Mouse (Mus musculus) hindbrain, embryonic 16.5 days (tissue): ENCODE data around the gene Gm49601. TPM values are rescaled to one million over a fixed set of nuclear protein-coding genes. Genes with fewer than 3 reads are reported as not detected.

Experiments used
- ATAC-seq: fragments of 200-750 bp; cut with Nextera tagmentation; 2 replicates; pipeline ENCODE4 v1.8.0; 2017; ENCODE audit warnings: moderate TSS enrichment, moderate library complexity
- H3K27ac ChIP-seq: fragments of 300-500 bp; sonication (generic); 2 replicates; pipeline ENCODE4 v1.5.1; 2014; ENCODE audit warnings: low read depth, mild to moderate bottlenecking, control low read depth, low read length, moderate library complexity
- H3K27me3 ChIP-seq: fragments of 300-500 bp; sonication (generic); replicated peaks from 2 replicates; pipeline ENCODE4 v1.6.1; 2014; ENCODE audit warnings: low read length; ENCODE audit not compliant: control insufficient read depth, insufficient read depth
- H3K36me3 ChIP-seq: fragments of 300-500 bp; sonication (generic); 2 replicates; pipeline ENCODE4 v1.6.1; 2014; ENCODE audit warnings: mild to moderate bottlenecking, low read length, moderate library complexity, mixed read lengths; ENCODE audit not compliant: control insufficient read depth, insufficient read depth
- H3K4me1 ChIP-seq: fragments of 300-500 bp; sonication (generic); 2 replicates; pipeline ENCODE4 v1.6.1; 2014; ENCODE audit warnings: low read depth, low read length; ENCODE audit not compliant: control insufficient read depth, insufficient read depth
- H3K4me2 ChIP-seq: fragments of 300-500 bp; sonication (generic); 2 replicates; pipeline ENCODE4 v1.6.1; 2014; ENCODE audit warnings: mild to moderate bottlenecking, low read length, control low read depth, moderate library complexity
- H3K4me3 ChIP-seq: fragments of 300-500 bp; sonication (generic); 2 replicates; pipeline ENCODE4 v1.5.1; 2014; ENCODE audit warnings: mild to moderate bottlenecking, low read length, control low read depth, moderate library complexity
- H3K9ac ChIP-seq: fragments of 300-500 bp; sonication (generic); 2 replicates; pipeline ENCODE4 v1.6.1; 2014; ENCODE audit warnings: low read depth, mild to moderate bottlenecking, control low read depth, low read length, moderate library complexity
- H3K9me3 ChIP-seq: fragments of 300-500 bp; sonication (generic); 2 replicates; pipeline ENCODE4 v1.6.1; 2014; ENCODE audit warnings: mild to moderate bottlenecking, low read length, moderate library complexity; ENCODE audit not compliant: control insufficient read depth
- WGBS: fragments of 180-500 bp; shearing (Covaris S2); extraction: QIAGEN DNeasy Blood & Tissue Kit; methylation state at CpG from one replicate; pipeline ENCODE4 v1.1.7; 2014; 5-methylcytosine and 5-hydroxymethylcytosine counted together
- polyA plus RNA-seq: library from polyadenylated mRNA; unstranded; fragments of >200 nt; fragmentation: Nextera tagmentation; extraction: Ambion mirVana; gene quantifications from 2 replicates; pipeline ENCODE4 v1.2.1, GENCODE M21; 2015

Gene Gm49601
- polyA plus RNA-seq, 1 experiment from 2014 or later = 22.6 TPM

- peaks cover 77% of the 10 kb centered on the region for H3K27me3 ChIP-seq
- peak overlapping the region; percentile 47 for H3K9ac ChIP-seq
- peak; percentile 12; the same call in 1 of the 2 replicates for ATAC-seq
- WGBS = 2% methylated on average over 57 of the region's 67 CpGs
- peak overlapping the region; percentile 42 for H3K4me3 ChIP-seq
- peak overlapping the region; percentile 66 for H3K4me2 ChIP-seq
- no peaks in the 10 kb centered on the region for H3K36me3 ChIP-seq
- peaks cover 25% of the 10 kb centered on the region for H3K4me1 ChIP-seq
- no peak overlapping the region for H3K27ac ChIP-seq
- no peaks in the 10 kb centered on the region; the same call in 1 of the 2 replicates for H3K9me3 ChIP-seq
Measured at GRCm38 (mm10) chr16:18582426-18583148, 43.6 kb downstream of the Gm49601 start.

- H3K4me2 ChIP-seq = peak overlapping the region; percentile 66
- H3K4me3 ChIP-seq = peak overlapping the region; percentile 42
- H3K4me1 ChIP-seq = peaks cover 22% of the 10 kb centered on the region
- no peak overlapping the region for H3K27ac ChIP-seq
- no peaks in the 10 kb centered on the region for H3K36me3 ChIP-seq
- peak; percentile 42; the same call in 1 of the 2 replicates for ATAC-seq
- H3K9me3 ChIP-seq = no peaks in the 10 kb centered on the region; the same call in 1 of the 2 replicates
- peak overlapping the region; percentile 47 for H3K9ac ChIP-seq
- peaks cover 76% of the 10 kb centered on the region for H3K27me3 ChIP-seq
- under 1% methylated on average over 51 of the region's 66 CpGs for WGBS
Measured at GRCm38 (mm10) chr16:18581623-18582205, 44.5 kb downstream of the Gm49601 start.

- H3K36me3 ChIP-seq = no peaks in the 10 kb centered on the region
- peak overlapping the region; percentile 27; the same call in 1 of the 2 replicates for H3K9ac ChIP-seq
- H3K4me1 ChIP-seq = peaks cover 17% of the 10 kb centered on the region
- 0 out of 2 replicates have a peak, but pooled peaks have one; percentile 7 for ATAC-seq
- WGBS = 4% methylated on average over 21 of the region's 21 CpGs
- no peaks in the 10 kb centered on the region; the same call in 1 of the 2 replicates for H3K9me3 ChIP-seq
- H3K4me2 ChIP-seq = peak overlapping the region; percentile 66
- no peak overlapping the region for H3K27ac ChIP-seq
- peak overlapping the region; percentile 42 for H3K4me3 ChIP-seq
- H3K27me3 ChIP-seq = peaks cover 72% of the 10 kb centered on the region
Measured at GRCm38 (mm10) chr16:18581050-18581622, 45.1 kb downstream of the Gm49601 start.

GRCm38 (mm10) chr16:18580389-18580788 lies 45.8 kb downstream of the Gm49601 start:
- no peak overlapping the region for H3K9ac ChIP-seq
- H3K27me3 ChIP-seq = peaks cover 66% of the 10 kb centered on the region
- no peak for ATAC-seq
- no peak overlapping the region for H3K4me3 ChIP-seq
- H3K4me1 ChIP-seq = peaks cover 15% of the 10 kb centered on the region
- H3K4me2 ChIP-seq = no peak overlapping the region
- H3K36me3 ChIP-seq = no peaks in the 10 kb centered on the region
- H3K9me3 ChIP-seq = no peaks in the 10 kb centered on the region; the same call in 1 of the 2 replicates
- H3K27ac ChIP-seq = no peak overlapping the region
- 13% methylated on average over 2 of the region's 2 CpGs for WGBS

GRCm38 (mm10) chr16:18577599-18578160 lies 48.5 kb downstream of the Gm49601 start:
- H3K4me3 ChIP-seq = no peak overlapping the region
- WGBS = 20% methylated on average over 5 of the region's 5 CpGs
- no peak overlapping the region for H3K4me2 ChIP-seq
- no peaks in the 10 kb centered on the region; the same call in 1 of the 2 replicates for H3K9me3 ChIP-seq
- no peak for ATAC-seq
- no peaks in the 10 kb centered on the region for H3K36me3 ChIP-seq
- no peak overlapping the region for H3K9ac ChIP-seq
- H3K27ac ChIP-seq = no peak overlapping the region
- peaks cover 39% of the 10 kb centered on the region for H3K27me3 ChIP-seq
- H3K4me1 ChIP-seq = peaks cover 15% of the 10 kb centered on the region

- H3K36me3 ChIP-seq = no peaks in the 10 kb centered on the region
- no peak overlapping the region for H3K9ac ChIP-seq
- H3K9me3 ChIP-seq = no peaks in the 10 kb centered on the region; the same call in 1 of the 2 replicates
- no peak overlapping the region for H3K4me2 ChIP-seq
- H3K27ac ChIP-seq = no peak overlapping the region
- no peak overlapping the region for H3K4me3 ChIP-seq
- H3K4me1 ChIP-seq = peaks cover 10% of the 10 kb centered on the region
- H3K27me3 ChIP-seq = peaks cover 33% of the 10 kb centered on the region
- 45% methylated on average over 3 of the region's 3 CpGs for WGBS
- no peak for ATAC-seq
Measured at GRCm38 (mm10) chr16:18577071-18577470, 49.2 kb downstream of the Gm49601 start.

GRCm38 (mm10) chr16:18574196-18574595 lies 52.0 kb downstream of the Gm49601 start:
- Histone ChIP-seq H3K36me3 (no peaks in the 10 kb centered on the region), H3K4me2 (no peak overlapping the region), H3K27me3 (peaks cover 8% of the 10 kb centered on the region), H3K4me3 (no peak overlapping the region), H3K9me3 (no peaks in the 10 kb centered on the region), H3K9ac (no peak overlapping the region), H3K27ac (no peak overlapping the region), H3K4me1 (no peaks in the 10 kb centered on the region)
- 73% methylated on average over 8 of the region's 8 CpGs for WGBS
- ATAC-seq = no peak
